32 mouse cellular contexts compared by ENCODE assay signal in the genomic region with DNA sequence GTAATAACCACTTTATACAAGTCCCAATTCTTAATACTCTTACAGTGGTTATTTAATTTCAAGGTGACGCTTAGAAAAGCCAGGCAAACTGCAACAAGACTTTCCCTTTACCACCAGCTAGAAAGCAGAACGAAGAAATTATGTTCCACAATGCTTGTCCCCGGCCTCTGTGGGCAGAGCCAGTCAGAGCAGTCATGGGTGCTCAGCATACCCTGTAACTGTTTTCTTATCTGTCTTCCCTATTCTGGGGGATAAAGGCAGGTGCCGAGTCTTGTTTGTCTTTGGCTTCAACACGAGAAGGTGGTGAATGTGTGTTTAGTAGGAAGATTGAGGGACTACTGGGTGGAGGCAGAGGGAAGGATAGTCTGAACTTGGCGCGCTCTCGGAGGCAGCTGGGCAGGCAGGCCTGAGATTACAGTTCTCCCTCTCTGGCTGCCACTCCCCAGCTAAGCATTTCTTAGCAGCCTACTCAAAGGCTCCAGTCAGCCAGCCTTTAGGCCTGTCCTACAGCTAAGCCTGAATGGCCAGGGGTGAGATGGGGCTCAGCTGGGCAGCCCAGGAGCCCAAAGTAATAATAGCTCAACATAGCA. TPM values are rescaled to one million over a fixed set of nuclear protein-coding genes. Genes with fewer than 3 reads are reported as not detected.
A peak's percentile ranks its signal among the peaks of the same experiment; 100 is the strongest.
DNase-seq lines count a peak whose midpoint lies in the region; ATAC-seq and TF ChIP-seq lines count a peak whose summit lies in the region.
"Had no signal": no experiment of that assay in that cellular context is flagged by ENCODE, and none has a peak within 500 bp of the region (broad histone marks: within the 10 kb centered on the region; RNA-seq: fewer than 3 reads in every experiment).

No protein-coding gene starts in this region.

- DNase-seq in forebrain, embryonic 10.5 days (ENCODE audit: extremely low spot score, low spot score), result no peak
- no peak for DNase-seq in lung, embryonic 14.5 days
- DNase-seq in lung, adult 2 months, result no peak
- peak; percentile 14 for DNase-seq in thymus, postnatal 4 days
- DNase-seq in thymus, adult 2 months, result no peak
- DNase-seq in left cerebral cortex, adult 18-20 months (ENCODE audit: low spot score in 2 of 2), result no peak
- DNase-seq: adrenal gland, postnatal 36 days; cerebellum, adult 9-10 months; forebrain, postnatal 0 days; gastrocnemius, postnatal 36 days; kidney, postnatal 36 days; layer of hippocampus, postnatal 36 days; lung, postnatal 14 days; midbrain, embryonic 14.5 days had no signal

- TF ChIP-seq POLR2A in lung, adult 2 months (IDR thresholded peaks at IDR 0.05; ENCODE audit: borderline replicate concordance, extremely low read depth, low read depth, low read length), result no peak
- TF ChIP-seq POLR2A in thymus, adult 2 months (IDR thresholded peaks at IDR 0.05; ENCODE audit: control insufficient read depth, extremely low read depth, insufficient read depth, low read length, poor library complexity), result no peak

- H3K4me3 ChIP-seq in forebrain, embryonic 10.5 days, result no peak overlapping the region
- H3K4me3 ChIP-seq in forebrain, embryonic 15.5 days, result no peak overlapping the region
- no peak overlapping the region for H3K4me3 ChIP-seq in lung, embryonic 14.5 days (ENCODE audit: low read depth, low read length)
- H3K4me3 ChIP-seq in lung, adult 2 months (replicated peaks; ENCODE audit: extremely low read depth, low read depth, low read length), result no peak overlapping the region
- H3K4me3 ChIP-seq in thymus, adult 2 months (ENCODE audit: control insufficient read depth, insufficient read depth, low read length), result no peak overlapping the region
- H3K4me3 ChIP-seq in stomach, embryonic 16.5 days (replicated peaks; ENCODE audit: low read length), result no peak overlapping the region
- H3K4me3 ChIP-seq: embryonic facial prominence, embryonic 15.5 days; hindbrain, embryonic 10.5 days; megakaryocyte, embryonic 14.5 days had no signal

- no peak for ATAC-seq in forebrain, embryonic 15.5 days (replicated peaks)
- no peak; the same call in 1 of the 2 replicates for ATAC-seq in lung, embryonic 14.5 days (ENCODE audit: insufficient read depth)
- ATAC-seq in stomach, embryonic 16.5 days (ENCODE audit: insufficient read depth, low FRiP score), result peak; percentile 80
- ATAC-seq: CD4-positive, CD25-positive, alpha-beta regulatory T cell, adult 4 months; forebrain, postnatal 0 days; hindbrain, embryonic 16.5 days; intestine, postnatal 0 days had no signal

- WGBS in forebrain, embryonic 10.5 days, result 92% methylated on average over 8 of the region's 8 CpGs
- WGBS in forebrain, embryonic 15.5 days, result 92% methylated on average over 8 of the region's 8 CpGs
- 69% methylated on average over 8 of the region's 8 CpGs for WGBS in lung, embryonic 14.5 days
- WGBS in lung, adult 2 months, result 73% methylated on average over 8 of the region's 8 CpGs
- WGBS in thymus, adult 2 months, result 67% methylated on average over 8 of the region's 8 CpGs
- WGBS in stomach, embryonic 16.5 days, result 63% methylated on average over 8 of the region's 8 CpGs

- H3K36me3 ChIP-seq in forebrain, embryonic 10.5 days (replicated peaks), result no peaks in the 10 kb centered on the region
- H3K36me3 ChIP-seq in forebrain, embryonic 15.5 days, result no peaks in the 10 kb centered on the region
- no peaks in the 10 kb centered on the region for H3K36me3 ChIP-seq in lung, embryonic 14.5 days (ENCODE audit: insufficient read depth)
- H3K36me3 ChIP-seq in thymus, adult 2 months (ENCODE audit: control insufficient read depth, insufficient read depth, low read length), result no peaks in the 10 kb centered on the region
- H3K36me3 ChIP-seq in stomach, embryonic 16.5 days (ENCODE audit: control insufficient read depth, insufficient read depth, low read length), result no peaks in the 10 kb centered on the region
- H3K36me3 ChIP-seq: embryonic facial prominence, embryonic 15.5 days; hindbrain, embryonic 10.5 days had no signal

- TF ChIP-seq CTCF in lung, embryonic 14.5 days (IDR thresholded peaks at IDR 0.05; ENCODE audit: low read depth), result no peak
- TF ChIP-seq CTCF in lung, adult 2 months (IDR thresholded peaks at IDR 0.05; ENCODE audit: insufficient read depth, low read length), result no peak
- TF ChIP-seq CTCF in thymus, adult 2 months (IDR thresholded peaks at IDR 0.05; ENCODE audit: borderline replicate concordance, control insufficient read depth, extremely low read depth, insufficient read depth, low read length, poor library complexity), result no peak

- no peaks in the 10 kb centered on the region for H3K27me3 ChIP-seq in forebrain, embryonic 10.5 days (ENCODE audit: poor library complexity, severe bottlenecking)
- no peaks in the 10 kb centered on the region for H3K27me3 ChIP-seq in forebrain, embryonic 15.5 days
- no peaks in the 10 kb centered on the region for H3K27me3 ChIP-seq in lung, embryonic 14.5 days (ENCODE audit: insufficient read depth, low read length)
- no peaks in the 10 kb centered on the region for H3K27me3 ChIP-seq in thymus, adult 2 months (ENCODE audit: control insufficient read depth, insufficient read depth, low read length)
- no peaks in the 10 kb centered on the region for H3K27me3 ChIP-seq in stomach, embryonic 16.5 days (ENCODE audit: control insufficient read depth, insufficient read depth, low read length)
- H3K27me3 ChIP-seq: embryonic facial prominence, embryonic 15.5 days; megakaryocyte, embryonic 14.5 days had no signal

- H3K4me2 ChIP-seq in forebrain, embryonic 15.5 days (replicated peaks), result no peak overlapping the region
- no peak overlapping the region for H3K4me2 ChIP-seq in lung, embryonic 14.5 days
- no peak overlapping the region for H3K4me2 ChIP-seq in stomach, embryonic 16.5 days (ENCODE audit: low read depth, low read length)
- H3K4me2 ChIP-seq: embryonic facial prominence, embryonic 15.5 days; heart, embryonic 11.5 days had no signal

- H3K9ac ChIP-seq in forebrain, embryonic 15.5 days (replicated peaks), result no peak overlapping the region
- H3K9ac ChIP-seq in lung, embryonic 14.5 days, result no peak overlapping the region
- H3K9ac ChIP-seq in stomach, embryonic 16.5 days (ENCODE audit: low read length), result no peak overlapping the region
- H3K9ac ChIP-seq: embryonic facial prominence, embryonic 15.5 days; forebrain, postnatal 0 days; liver, embryonic 14.5 days had no signal

- H3K4me1 ChIP-seq in forebrain, embryonic 10.5 days, result peaks cover 6% of the 10 kb centered on the region
- H3K4me1 ChIP-seq in forebrain, embryonic 15.5 days, result no peaks in the 10 kb centered on the region
- no peaks in the 10 kb centered on the region for H3K4me1 ChIP-seq in lung, embryonic 14.5 days (ENCODE audit: insufficient read depth)
- H3K4me1 ChIP-seq in lung, adult 2 months (ENCODE audit: control insufficient read depth, insufficient read depth, low read length), result no peaks in the 10 kb centered on the region
- peaks cover 25% of the 10 kb centered on the region for H3K4me1 ChIP-seq in thymus, adult 2 months (replicated peaks; ENCODE audit: control insufficient read depth, insufficient read depth, low read length)
- H3K4me1 ChIP-seq in stomach, embryonic 16.5 days (ENCODE audit: control insufficient read depth, insufficient read depth, low read length), result no peaks in the 10 kb centered on the region
- H3K4me1 ChIP-seq: embryonic facial prominence, embryonic 15.5 days had no signal

- H3K27ac ChIP-seq in forebrain, embryonic 10.5 days, result peak overlapping the region; percentile 60
- H3K27ac ChIP-seq in forebrain, embryonic 15.5 days (replicated peaks), result no peak overlapping the region
- 0 out of 2 replicates have a peak overlapping the region, but pooled peaks have one; percentile 2 for H3K27ac ChIP-seq in lung, embryonic 14.5 days (ENCODE audit: low read depth)
- no peak overlapping the region for H3K27ac ChIP-seq in thymus, adult 2 months (ENCODE audit: control insufficient read depth, insufficient read depth, low read length)
- no peak overlapping the region for H3K27ac ChIP-seq in stomach, embryonic 16.5 days (ENCODE audit: low read length)
- H3K27ac ChIP-seq: embryonic facial prominence, embryonic 15.5 days; hindbrain, embryonic 10.5 days; liver, embryonic 14.5 days had no signal

- H3K9me3 ChIP-seq in forebrain, embryonic 10.5 days, result peaks cover 5% of the 10 kb centered on the region; the same call in 1 of the 2 replicates
- H3K9me3 ChIP-seq in forebrain, embryonic 15.5 days, result no peaks in the 10 kb centered on the region
- no peaks in the 10 kb centered on the region for H3K9me3 ChIP-seq in lung, embryonic 14.5 days (ENCODE audit: low read depth, low read length)
- no peaks in the 10 kb centered on the region for H3K9me3 ChIP-seq in stomach, embryonic 16.5 days (replicated peaks; ENCODE audit: control insufficient read depth, low read length)
- H3K9me3 ChIP-seq: embryonic facial prominence, embryonic 15.5 days; hindbrain, embryonic 10.5 days; megakaryocyte, embryonic 14.5 days had no signal

RNA-seq across cellular contexts. Expression of a gene that starts 32.4 kb away (rescaled TPM):
- polyA plus RNA-seq in forebrain, embryonic 10.5 days (2016; fragmentation: Nextera tagmentation; extraction: Ambion mirVana), result not detected in 2 replicates
- not detected in 2 replicates for polyA plus RNA-seq in forebrain, embryonic 15.5 days (2015; fragmentation: Nextera tagmentation; extraction: Ambion mirVana)
- not detected in 2 replicates for polyA plus RNA-seq in lung, embryonic 14.5 days (2014; fragmentation: Nextera tagmentation; extraction: Ambion mirVana)
- polyA plus RNA-seq in lung, adult 2 months (2012; rRNA removed), result not detected in 2 replicates
- not detected in 2 replicates for polyA plus RNA-seq in thymus, adult 2 months (2012; rRNA removed)
- not detected in 2 replicates for polyA plus RNA-seq in stomach, embryonic 16.5 days (2015; fragmentation: Nextera tagmentation; extraction: Ambion mirVana)
- not detected for total RNA-seq in left cerebral cortex, adult 18-20 months (2021)
- total RNA-seq: adrenal gland, postnatal 36 days; forebrain, postnatal 0 days; gastrocnemius, adult 18-20 months; gastrocnemius, postnatal 36 days; layer of hippocampus, adult 8-10 months; layer of hippocampus, postnatal 36 days; left cerebral cortex, postnatal 25 days had no signal
- polyA plus RNA-seq: CD4-positive, CD25-positive, alpha-beta regulatory T cell, adult 4 months; embryonic facial prominence, embryonic 15.5 days; forebrain, postnatal 0 days; heart, embryonic 11.5 days; heart, postnatal 0 days; hindbrain, embryonic 10.5 days; hindbrain, embryonic 16.5 days; intestine, postnatal 0 days; kidney, embryonic 14.5 days; limb, embryonic 14.5 days; liver, embryonic 14.5 days; midbrain, embryonic 14.5 days; neural tube, embryonic 14.5 days; thymus, postnatal 0 days had no signal

Comparison
In these comparisons a context has a peak if more than half of its experiments do, and no peak if none do; other contexts are left out.
1. H3K27ac ChIP-seq: peak in forebrain, embryonic 10.5 days (single experiment) and lung, embryonic 14.5 days (single experiment); none in forebrain, embryonic 15.5 days (single experiment), thymus, adult 2 months (single experiment) and stomach, embryonic 16.5 days (single experiment).